In genomic region chr19:43440768-43441660, GRCm38 (mm10) we compare ENCODE assay signal across 8 mouse cellular contexts. TPM values are rescaled to one million over a fixed set of nuclear protein-coding genes. Genes with fewer than 3 reads are reported as not detected.
DNase-seq lines count a peak whose midpoint lies in the region; ATAC-seq and TF ChIP-seq lines count a peak whose summit lies in the region.

No protein-coding gene starts in this region.

- H3K4me2 ChIP-seq in forebrain, postnatal 0 days (ENCODE audit: low read depth) = peak overlapping the region; percentile 94
- peak overlapping the region; percentile 100 for H3K4me2 ChIP-seq in intestine, embryonic 16.5 days (ENCODE audit: low read depth, low read length)
- peak overlapping the region; percentile 100 for H3K4me2 ChIP-seq in limb, embryonic 14.5 days (replicated peaks; ENCODE audit: low read depth, low read length, severe bottlenecking)

- H3K9me3 ChIP-seq in forebrain, postnatal 0 days (ENCODE audit: low read length) = no peaks in the 10 kb centered on the region
- no peaks in the 10 kb centered on the region for H3K9me3 ChIP-seq in intestine, embryonic 16.5 days (ENCODE audit: control insufficient read depth, low read length)
- H3K9me3 ChIP-seq in limb, embryonic 14.5 days (ENCODE audit: control insufficient read depth, low read length) = no peaks in the 10 kb centered on the region

- ATAC-seq in forebrain, postnatal 0 days = peak; percentile 50
- peak; percentile 54 for ATAC-seq in intestine, embryonic 16.5 days
- no peak for ATAC-seq in limb, embryonic 14.5 days (ENCODE audit: low FRiP score, low read depth)

- peak overlapping the region; percentile 100 for H3K4me3 ChIP-seq in cerebellum, adult 2 months (replicated peaks; ENCODE audit: insufficient read depth, low read depth, low read length)
- peak overlapping the region; percentile 67 for H3K4me3 ChIP-seq in forebrain, postnatal 0 days (ENCODE audit: low read depth, low read length)
- H3K4me3 ChIP-seq in intestine, embryonic 16.5 days (ENCODE audit: low read length) = peak overlapping the region; percentile 67
- peak overlapping the region; percentile 65 for H3K4me3 ChIP-seq in limb, embryonic 14.5 days (replicated peaks; ENCODE audit: low read length)

- no peaks in the 10 kb centered on the region for H3K36me3 ChIP-seq in forebrain, postnatal 0 days (ENCODE audit: insufficient read depth)
- no peaks in the 10 kb centered on the region for H3K36me3 ChIP-seq in intestine, embryonic 16.5 days (ENCODE audit: control insufficient read depth, insufficient read depth, low read length)
- no peaks in the 10 kb centered on the region for H3K36me3 ChIP-seq in limb, embryonic 14.5 days (ENCODE audit: control insufficient read depth, insufficient read depth, low read length)

- under 1% methylated on average over 114 of the region's 118 CpGs for WGBS in cerebellum, adult 2 months
- 2% methylated on average over 69 of the region's 118 CpGs for WGBS in forebrain, postnatal 0 days
- under 1% methylated on average over 113 of the region's 118 CpGs for WGBS in intestine, embryonic 16.5 days
- WGBS in limb, embryonic 14.5 days = 3% methylated on average over 44 of the region's 118 CpGs

- peak overlapping the region; percentile 98 for H3K27ac ChIP-seq in cerebellum, adult 2 months (ENCODE audit: insufficient read depth, low read length)
- H3K27ac ChIP-seq in forebrain, postnatal 0 days (ENCODE audit: low read depth, low read length) = peak overlapping the region; percentile 84
- no peak overlapping the region for H3K27ac ChIP-seq in intestine, embryonic 16.5 days (ENCODE audit: low read length)
- no peak overlapping the region for H3K27ac ChIP-seq in limb, embryonic 14.5 days (replicated peaks; ENCODE audit: low read depth, low read length)

- peak; percentile 47 to 61 for DNase-seq in left cerebral cortex, adult 18-20 months (ENCODE audit: low spot score in 2 of 2)
- DNase-seq in left cerebral cortex, adult 9 months (ENCODE audit: low spot score in 2 of 2) = no peak
- DNase-seq in cerebellum, adult 2 months = peak; percentile 81 to 86
- DNase-seq in forebrain, postnatal 0 days = peak; percentile 62
- DNase-seq in limb, embryonic 14.5 days (ENCODE audit: low spot score) = no peak
- DNase-seq in retina, postnatal 7 days (ENCODE audit: low read depth, low spot score) = peak; percentile 23
- no peak for DNase-seq in c-Kit-positive CD71-positive TER-119-positive erythroid progenitor cells, embryonic 14.5 days (ENCODE audit: low spot score)

- TF ChIP-seq POLR2A in cerebellum, adult 2 months (IDR thresholded peaks at IDR 0.05; ENCODE audit: borderline replicate concordance, insufficient read depth, low read length) = no peak; the same call in 1 of the 2 replicates
- no peak for TF ChIP-seq POLR2A in limb, embryonic 14.5 days (IDR thresholded peaks at IDR 0.05; ENCODE audit: borderline replicate concordance, extremely low read depth, insufficient read depth, insufficient read length)

- peak overlapping the region; percentile 80 for H3K9ac ChIP-seq in forebrain, postnatal 0 days
- peak overlapping the region; percentile 67 for H3K9ac ChIP-seq in intestine, embryonic 16.5 days (ENCODE audit: low read depth, low read length)
- peak overlapping the region; percentile 52 for H3K9ac ChIP-seq in limb, embryonic 14.5 days (ENCODE audit: low read depth, low read length, severe bottlenecking)

- no peaks in the 10 kb centered on the region for H3K27me3 ChIP-seq in cerebellum, adult 2 months (ENCODE audit: control insufficient read depth, insufficient read depth, low read length)
- peaks cover 7% of the 10 kb centered on the region; the same call in 1 of the 2 replicates for H3K27me3 ChIP-seq in forebrain, postnatal 0 days (ENCODE audit: insufficient read depth, low read length)
- H3K27me3 ChIP-seq in intestine, embryonic 16.5 days (replicated peaks; ENCODE audit: control insufficient read depth, insufficient read depth, low read length) = peaks cover 44% of the 10 kb centered on the region
- peaks cover 37% of the 10 kb centered on the region for H3K27me3 ChIP-seq in limb, embryonic 14.5 days (ENCODE audit: control insufficient read depth, insufficient read depth, low read length)

- TF ChIP-seq CTCF in cerebellum, adult 2 months (IDR thresholded peaks at IDR 0.05; ENCODE audit: borderline replicate concordance, insufficient read depth, low read depth, low read length) = no peak
- TF ChIP-seq CTCF in forebrain, postnatal 0 days (IDR thresholded peaks at IDR 0.05; ENCODE audit: low read depth) = 0 out of 2 replicates have a peak, but pooled peaks have one; percentile 17

- H3K4me1 ChIP-seq in cerebellum, adult 2 months (ENCODE audit: control insufficient read depth, insufficient read depth, low read length) = peaks cover 4% of the 10 kb centered on the region
- H3K4me1 ChIP-seq in forebrain, postnatal 0 days (ENCODE audit: insufficient read depth) = peaks cover 5% of the 10 kb centered on the region; the same call in 1 of the 2 replicates
- H3K4me1 ChIP-seq in intestine, embryonic 16.5 days (ENCODE audit: control insufficient read depth, insufficient read depth, low read length) = peaks cover 10% of the 10 kb centered on the region; the same call in 1 of the 2 replicates
- peaks cover 8% of the 10 kb centered on the region for H3K4me1 ChIP-seq in limb, embryonic 14.5 days (ENCODE audit: control insufficient read depth, insufficient read depth, low read length)

RNA-seq across cellular contexts. Expression of gene Cnnm1, which starts 0.8 kb away (rescaled TPM):
- 100 to 1,000 TPM; 104 to 106 TPM for total RNA-seq in left cerebral cortex, adult 18-20 months (2021)
- polyA plus RNA-seq in cerebellum, adult 2 months (2012; rRNA removed) = 80.2 and 86.8 TPM in 2 replicates
- total RNA-seq in forebrain, postnatal 0 days (2014; rRNA removed) = 6.9 and 7.6 TPM in 2 replicates
- 1.7 and 2.1 TPM in 2 replicates for polyA plus RNA-seq in forebrain, postnatal 0 days (2015; fragmentation: Nextera tagmentation; extraction: Ambion mirVana)
- polyA plus RNA-seq in intestine, embryonic 16.5 days (2015; fragmentation: Nextera tagmentation; extraction: Ambion mirVana) = 1.3 and 1.4 TPM in 2 replicates
- polyA plus RNA-seq in limb, embryonic 14.5 days (2012; rRNA removed) = 3.3 and 4.3 TPM in 2 replicates
- polyA plus RNA-seq in limb, embryonic 14.5 days (2014; fragmentation: Nextera tagmentation; extraction: Ambion mirVana) = 1.3 and 1.7 TPM in 2 replicates

RNA-seq across cellular contexts. Expression of gene Hpse2, which starts 52.9 kb away (rescaled TPM):
- total RNA-seq in left cerebral cortex, adult 18-20 months (2021) = not detected
- polyA plus RNA-seq in cerebellum, adult 2 months (2012; rRNA removed) = 0.10 and 0.11 TPM in 2 replicates
- 0.54 and 0.57 TPM in 2 replicates for total RNA-seq in forebrain, postnatal 0 days (2014; rRNA removed)
- 0.16 and 0.34 TPM in 2 replicates for polyA plus RNA-seq in forebrain, postnatal 0 days (2015; fragmentation: Nextera tagmentation; extraction: Ambion mirVana)
- polyA plus RNA-seq in intestine, embryonic 16.5 days (2015; fragmentation: Nextera tagmentation; extraction: Ambion mirVana) = 14.1 and 14.2 TPM in 2 replicates
- polyA plus RNA-seq in limb, embryonic 14.5 days (2012; rRNA removed) = 4.9 and 5.6 TPM in 2 replicates
- polyA plus RNA-seq in limb, embryonic 14.5 days (2014; fragmentation: Nextera tagmentation; extraction: Ambion mirVana) = 4.0 and 8.0 TPM in 2 replicates

Comparison
In these comparisons a context has a peak if more than half of its experiments do, and no peak if none do; other contexts are left out.
1. DNase-seq: peak in left cerebral cortex, adult 18-20 months (2 of 2), cerebellum, adult 2 months (2 of 2), forebrain, postnatal 0 days (single experiment) and retina, postnatal 7 days (single experiment); none in left cerebral cortex, adult 9 months (0 of 2), limb, embryonic 14.5 days (single experiment) and c-Kit-positive CD71-positive TER-119-positive erythroid progenitor cells, embryonic 14.5 days (single experiment).
2. H3K27ac ChIP-seq: peak in cerebellum, adult 2 months (single experiment) and forebrain, postnatal 0 days (single experiment); none in intestine, embryonic 16.5 days (single experiment) and limb, embryonic 14.5 days (single experiment).
3. RNA of gene Cnnm1, which starts 0.8 kb away (polyA plus RNA-seq): 80.2 to 86.8 TPM in cerebellum, adult 2 months; 1.3 to 4.3 TPM in limb, embryonic 14.5 days, 1.7 to 2.1 TPM in forebrain, postnatal 0 days and 1.3 to 1.4 TPM in intestine, embryonic 16.5 days; every median in the first group is over 10 times any median in the second.
4. Peak in every context shown above with its lines, with median percentiles within 50 percentile points of each other: H3K4me3 ChIP-seq, H3K4me2 ChIP-seq and H3K9ac ChIP-seq.